Mouse (Mus musculus) lung, adult 2 months (tissue): ENCODE measurements around the gene Eif3k.

ENCODE experiments used
- CTCF ChIP-seq: fragments of 200-500 bp; IDR thresholded peaks from 2 replicates; pipeline ENCODE4 v1.5.1; 2011; ENCODE audit warnings: mild to moderate bottlenecking, low read length, control low read depth; ENCODE audit not compliant: insufficient read depth
- POLR2A ChIP-seq: fragments of 200-500 bp; IDR thresholded peaks from 2 replicates; pipeline ENCODE4 v1.6.1; 2011; ENCODE audit warnings: low read depth, mild to moderate bottlenecking, control low read depth, low read length, borderline replicate concordance; ENCODE audit errors: extremely low read depth

DNA sequence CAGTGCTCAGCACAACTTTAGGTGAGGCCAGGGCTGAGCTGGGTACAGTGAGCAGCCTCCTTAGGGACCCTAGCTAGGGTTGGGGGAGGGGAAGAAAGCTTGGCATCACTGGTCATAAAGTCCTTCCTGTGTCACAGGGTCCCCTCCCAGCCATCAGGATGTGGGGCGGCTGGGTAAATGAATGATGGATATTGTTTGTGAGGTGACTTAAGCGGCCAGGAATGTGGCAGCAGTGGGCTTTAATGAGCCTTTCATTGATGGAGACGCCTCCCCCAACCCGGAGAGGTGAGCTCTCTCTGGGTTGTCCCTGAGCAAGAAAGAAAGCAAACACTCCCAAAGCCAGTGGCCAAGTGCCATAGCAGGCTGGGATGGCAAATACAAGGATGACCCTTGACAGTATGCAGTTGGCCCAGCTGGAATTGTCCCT lies 57.8 kb downstream of the Eif3k start:
- no peak for TF ChIP-seq POLR2A
- no peak for TF ChIP-seq CTCF
